Mouse (Mus musculus) left cerebral cortex, postnatal 4 days (tissue): ENCODE measurements around the gene Pitpnb. TPM values are rescaled to one million over a fixed set of nuclear protein-coding genes. Genes with fewer than 3 reads are reported as not detected.

Experiments
- DNase-seq: peaks from one replicate; pipeline ENCODE4 v3.0.0-alpha.2; 2022
- intact Hi-C: fragments of 180-260 bp; cut with DNase I; formaldehyde crosslinking; loops from one replicate; pipeline ENCODE4 v1.15.1; 2025
- total RNA-seq, 2 experiments: library from RNA; stranded (reverse); gene quantifications; 2 replicates each; pipeline ENCODE4 v1.2.3; 2021

Gene Pitpnb
- 10 to 100 TPM; 79.3 to 84.0 TPM for total RNA-seq

DNA sequence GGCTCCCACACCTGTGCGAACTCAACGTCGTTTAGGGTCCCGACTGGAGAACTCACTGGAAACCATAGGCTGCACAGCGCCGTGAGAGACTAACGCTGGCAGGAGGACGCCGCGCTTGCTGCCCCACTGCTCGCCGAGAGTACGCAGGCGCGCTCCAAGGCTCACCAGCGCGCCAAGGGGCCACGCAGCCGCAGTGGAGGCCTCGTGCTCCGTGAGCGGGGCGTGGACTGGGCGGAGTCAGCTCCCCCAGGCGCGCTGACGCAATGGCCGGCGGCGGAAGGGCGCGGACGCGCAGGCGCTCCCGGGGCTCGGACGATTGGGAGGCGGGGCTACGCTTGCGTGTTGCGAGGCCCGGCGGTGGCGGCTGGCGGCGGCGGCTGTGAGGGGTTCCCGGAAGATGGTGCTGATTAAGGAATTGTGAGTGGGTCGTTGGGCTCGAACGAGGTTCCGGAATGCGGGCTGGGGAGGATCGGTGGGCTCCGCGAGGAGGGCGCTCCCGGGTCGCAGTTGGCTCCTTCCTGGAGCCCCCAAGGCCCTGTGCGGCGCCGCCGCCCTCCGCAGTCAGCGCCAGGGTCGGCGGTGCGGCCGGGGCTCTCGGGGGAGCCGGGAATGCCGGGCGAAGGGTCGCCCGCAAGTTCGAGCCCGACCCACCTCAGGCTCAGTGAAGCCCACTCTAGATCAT lies at the start of gene Pitpnb:
Gene Pitpnb (plus strand): TSS at position 347 of the 682 bp plus-strand sequence.
- intact Hi-C loops = loop anchor here (10.0 kb wide), 1 partner anchor 56 kb away; no protein-coding TSS in a partner anchor
- peak; percentile 99 for DNase-seq

DNA sequence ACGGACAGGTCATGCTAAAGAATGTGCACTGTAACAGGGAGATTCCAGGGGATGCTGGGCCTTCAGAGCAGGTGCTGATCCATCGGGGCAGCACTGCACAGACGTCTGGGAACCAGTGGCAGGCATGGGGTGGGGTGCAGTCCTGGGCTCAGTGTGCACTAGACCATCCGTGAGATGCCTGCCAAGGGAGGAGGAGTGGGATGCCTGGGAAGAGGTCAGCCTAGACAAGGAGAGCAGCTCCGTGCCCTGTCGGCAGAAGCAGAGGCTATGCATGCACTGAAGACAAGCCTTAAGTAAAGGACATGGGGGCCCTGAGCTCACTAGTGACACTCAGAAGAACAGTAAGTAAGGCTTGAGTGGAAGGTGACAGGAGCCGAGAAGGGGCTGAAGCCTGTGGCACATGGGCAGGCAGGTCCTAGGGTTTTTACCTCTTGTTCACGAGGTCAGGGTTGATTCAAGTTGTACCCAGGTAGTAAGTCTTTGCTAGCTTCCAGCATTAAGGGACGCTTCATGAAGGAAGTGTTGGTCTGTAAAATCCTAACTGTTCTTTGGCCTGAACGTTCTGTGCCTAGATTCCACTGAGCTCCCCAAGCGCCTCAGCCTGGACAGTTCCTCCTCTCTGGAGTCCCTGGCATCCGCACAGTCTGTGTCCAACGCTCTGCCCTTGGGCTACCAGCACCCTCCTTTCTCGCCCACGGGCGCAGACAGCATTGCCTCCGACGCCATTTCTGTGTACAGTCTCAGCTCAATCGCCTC lies 46.0 kb upstream of the Pitpnb start:
- DNase-seq = no peak
- intact Hi-C loops = no loop called here

DNA sequence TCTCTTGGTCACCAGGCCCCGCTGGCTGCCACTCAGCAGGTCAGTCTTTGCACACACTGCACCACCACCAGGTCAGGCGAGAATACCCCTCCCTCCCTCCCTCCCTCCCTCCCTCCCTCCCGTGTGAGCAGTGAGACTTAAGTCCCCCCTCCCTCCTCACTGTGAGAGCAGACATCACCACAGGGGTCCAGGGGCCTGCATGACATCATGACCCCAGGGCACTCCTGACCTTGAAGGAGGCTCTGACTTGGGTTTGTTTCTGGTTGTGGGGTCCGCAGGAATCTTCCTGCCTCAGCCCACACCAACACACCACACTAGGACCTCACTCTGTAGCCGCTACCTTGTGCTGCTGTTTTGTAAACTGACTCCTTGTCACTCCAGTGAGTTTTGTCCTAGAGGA lies 43.0 kb upstream of the Pitpnb start:
- intact Hi-C loops = no loop called here
- no peak for DNase-seq

DNA sequence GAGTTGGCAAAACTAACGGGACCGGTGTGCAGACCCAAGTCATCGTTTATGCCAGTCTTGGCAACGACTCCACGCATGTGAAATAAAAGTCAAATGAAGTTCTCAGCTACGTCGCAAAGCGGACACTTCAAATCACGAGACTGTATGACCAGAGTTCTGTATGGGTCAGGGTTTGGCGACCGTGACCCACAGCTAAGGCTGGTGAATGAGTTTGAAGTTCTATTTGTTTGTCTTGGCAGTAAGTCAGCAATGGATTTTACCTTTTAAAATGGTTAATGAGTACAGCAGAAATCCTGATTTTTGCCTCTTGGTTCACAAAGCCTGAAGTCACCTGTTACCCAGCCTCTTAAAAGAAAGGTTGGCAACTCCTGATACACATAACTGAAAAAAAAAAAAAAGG lies 42.1 kb upstream of the Pitpnb start:
- no peak for DNase-seq
- intact Hi-C loops = no loop called here

DNA sequence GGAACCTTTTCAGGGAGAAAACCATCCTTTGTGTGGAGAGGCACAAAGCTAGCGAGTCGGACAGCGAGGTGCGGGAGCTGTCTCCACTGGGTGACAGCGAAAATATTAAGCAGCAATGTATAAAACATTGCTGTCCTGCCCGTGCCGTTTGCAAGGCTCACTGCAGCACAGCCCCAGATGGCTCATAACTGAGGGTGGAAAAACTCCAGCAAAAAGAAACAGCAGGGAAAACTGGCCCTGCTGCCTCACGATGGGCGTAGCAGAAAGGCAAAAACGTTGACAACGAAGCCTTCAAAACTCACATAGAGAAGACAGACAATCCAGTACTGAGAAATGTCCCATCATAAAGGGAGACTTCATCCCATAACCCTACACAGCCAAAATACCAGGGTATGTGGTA lies 40.5 kb upstream of the Pitpnb start:
- DNase-seq = no peak
- intact Hi-C loops = no loop called here

DNA sequence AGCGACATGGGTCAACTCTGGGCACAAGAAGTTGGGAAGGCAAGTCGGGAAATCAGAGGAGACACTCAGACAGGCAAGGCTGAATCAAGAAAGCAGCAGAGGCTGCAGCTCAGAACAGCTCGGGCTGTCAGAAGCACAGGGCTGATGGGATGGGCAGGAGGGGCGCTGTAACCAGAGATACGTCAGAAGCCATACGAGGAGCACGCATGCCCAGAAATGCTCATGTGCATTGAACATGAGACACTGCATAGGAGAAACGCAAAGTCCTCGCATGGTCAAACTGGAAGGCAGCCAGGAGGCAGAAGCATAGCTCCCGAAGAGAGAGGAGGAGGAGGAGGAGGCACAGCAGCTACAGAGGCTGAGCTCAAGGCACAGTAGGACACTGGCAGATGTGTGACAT lies 38.9 kb upstream of the Pitpnb start:
- intact Hi-C loops = no loop called here
- DNase-seq = peak; percentile 51

DNA sequence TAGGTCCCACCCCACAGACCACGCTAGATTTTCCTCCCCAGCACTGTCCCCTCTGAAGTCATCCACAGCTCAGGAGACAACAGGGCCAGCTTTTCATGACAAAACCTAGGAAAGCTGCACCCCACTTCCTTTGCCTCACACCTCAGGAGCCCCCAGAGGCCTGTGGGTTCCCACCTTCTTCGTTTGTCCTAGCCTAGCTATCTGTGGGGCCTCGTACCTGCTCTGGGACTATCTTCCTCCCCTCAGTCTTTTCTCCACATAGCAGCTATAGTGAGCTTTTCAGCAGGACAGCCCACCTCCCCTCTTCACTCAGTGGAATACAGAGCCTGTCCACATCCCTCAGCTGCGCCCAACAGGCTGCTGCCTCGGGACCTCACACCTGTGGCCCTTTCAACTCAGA lies 32.8 kb upstream of the Pitpnb start:
- intact Hi-C loops = no loop called here
- no peak for DNase-seq

DNA sequence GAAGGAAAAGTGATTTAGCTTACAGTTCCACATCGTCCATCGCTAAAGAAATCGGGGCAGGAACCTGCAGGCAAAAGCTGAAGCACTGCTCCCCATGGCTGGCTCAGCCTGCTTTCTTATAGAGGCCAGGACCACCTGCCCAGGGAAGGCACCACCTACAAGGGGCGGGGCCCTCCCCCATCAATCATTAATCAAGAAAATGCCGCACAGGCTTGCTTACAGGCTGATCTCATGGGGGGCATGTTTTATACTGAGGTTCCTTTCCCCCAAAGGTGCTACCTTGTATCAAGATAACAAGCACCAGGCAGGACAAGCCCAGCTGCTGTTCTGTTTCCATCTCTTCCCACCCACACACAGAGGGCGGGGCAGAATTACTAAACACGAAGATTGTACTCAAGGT lies 31.9 kb upstream of the Pitpnb start:
- DNase-seq = no peak
- intact Hi-C loops = no loop called here

DNA sequence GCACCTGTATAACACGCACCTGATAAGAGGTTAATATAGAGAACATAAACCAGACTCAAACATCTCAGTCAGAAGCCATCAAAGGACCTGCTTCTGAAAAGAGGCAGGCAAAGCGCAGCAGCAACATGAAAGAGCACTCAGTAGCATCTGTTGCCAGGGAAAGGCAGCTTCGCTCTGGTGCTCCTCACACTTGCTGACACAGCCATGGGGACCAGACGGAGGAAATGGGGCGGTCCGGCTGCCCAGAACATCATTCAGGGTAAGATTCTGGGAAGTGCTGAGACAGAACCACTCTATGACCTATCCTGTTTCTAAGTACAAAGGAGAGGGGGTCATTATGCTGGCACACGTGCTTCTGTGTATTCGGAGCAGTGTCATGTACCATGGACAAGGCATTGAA lies 29.8 kb upstream of the Pitpnb start:
- intact Hi-C loops = no loop called here
- DNase-seq = no peak

DNA sequence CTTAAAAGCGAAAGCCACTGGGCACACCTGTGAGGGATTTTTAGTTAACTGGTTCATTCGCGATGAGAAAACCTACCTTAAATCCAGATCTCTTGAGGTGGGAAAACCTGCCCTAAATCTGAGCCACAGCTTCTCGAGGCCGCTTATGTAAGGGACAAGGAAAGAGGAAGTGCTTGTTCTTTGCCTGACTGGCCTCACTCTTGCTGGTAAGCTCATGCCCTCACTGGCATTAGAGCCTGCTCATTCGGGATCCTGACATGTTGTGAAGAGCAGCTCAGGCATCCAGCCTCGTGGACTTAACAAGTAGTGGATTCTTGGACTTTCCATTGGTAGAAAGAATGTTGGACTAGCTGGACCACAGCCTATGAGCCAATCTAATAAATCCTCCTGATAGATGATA lies 28.8 kb upstream of the Pitpnb start:
- intact Hi-C loops = no loop called here
- DNase-seq = no peak

DNA sequence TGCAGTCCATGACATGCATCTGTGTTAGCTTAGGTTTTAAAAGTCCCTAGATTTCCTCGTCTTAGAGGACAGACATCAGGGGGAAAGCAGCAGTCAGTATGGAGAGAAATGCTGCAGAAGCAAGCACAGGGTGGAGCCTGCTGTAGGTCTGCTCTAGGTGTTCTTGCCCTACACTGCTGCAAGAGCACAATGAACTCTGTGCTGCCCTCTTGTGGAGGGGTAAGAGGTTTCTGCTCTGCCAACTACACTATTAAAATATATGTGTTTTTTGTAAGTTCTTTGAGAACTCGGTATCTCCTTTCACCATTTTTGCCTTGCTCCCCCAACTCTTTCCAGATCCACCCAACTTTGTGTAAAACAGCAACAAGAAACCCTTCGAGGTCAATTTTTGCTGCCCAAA lies 25.8 kb upstream of the Pitpnb start:
- intact Hi-C loops = no loop called here
- DNase-seq = no peak

DNA sequence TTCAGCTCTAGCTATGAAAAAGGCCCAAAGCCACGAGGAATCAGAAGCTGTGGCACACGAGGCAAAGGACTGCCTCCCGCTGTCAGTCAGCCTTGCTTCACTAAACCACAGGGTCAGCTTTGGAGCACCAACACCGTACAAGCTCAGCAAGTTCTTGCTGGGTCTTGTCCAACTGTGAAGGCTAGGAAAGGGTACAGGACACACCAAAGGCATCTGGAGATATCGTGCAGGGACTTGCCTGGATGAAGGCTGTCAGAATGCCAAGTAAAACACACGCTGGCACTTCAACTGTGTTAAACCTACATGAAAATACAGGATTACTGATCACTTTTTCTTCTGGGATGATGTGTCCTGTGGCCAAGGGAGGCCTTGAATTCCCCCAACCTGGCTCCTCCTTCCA lies 20.4 kb upstream of the Pitpnb start:
- no peak for DNase-seq
- intact Hi-C loops = no loop called here

DNA sequence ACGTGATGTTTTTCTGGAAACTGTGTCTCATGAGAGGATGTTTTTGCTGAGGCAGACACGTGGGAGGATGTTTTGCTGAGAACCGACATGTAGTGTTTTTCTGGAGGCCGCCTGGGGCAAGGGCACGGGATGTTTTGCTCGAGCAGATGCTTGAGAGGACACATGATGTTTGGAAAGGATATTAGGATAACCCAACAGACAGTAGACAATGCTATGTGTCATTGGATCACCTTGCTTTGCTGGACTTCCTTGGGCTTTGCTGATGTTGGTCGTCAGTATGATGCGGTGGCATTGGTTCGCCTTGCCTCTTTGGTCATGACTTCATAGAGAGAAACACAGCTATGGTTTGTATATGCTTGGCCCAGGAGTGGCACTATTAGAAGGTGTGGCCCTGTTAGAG lies 16.7 kb upstream of the Pitpnb start:
- intact Hi-C loops = no loop called here
- no peak for DNase-seq

DNA sequence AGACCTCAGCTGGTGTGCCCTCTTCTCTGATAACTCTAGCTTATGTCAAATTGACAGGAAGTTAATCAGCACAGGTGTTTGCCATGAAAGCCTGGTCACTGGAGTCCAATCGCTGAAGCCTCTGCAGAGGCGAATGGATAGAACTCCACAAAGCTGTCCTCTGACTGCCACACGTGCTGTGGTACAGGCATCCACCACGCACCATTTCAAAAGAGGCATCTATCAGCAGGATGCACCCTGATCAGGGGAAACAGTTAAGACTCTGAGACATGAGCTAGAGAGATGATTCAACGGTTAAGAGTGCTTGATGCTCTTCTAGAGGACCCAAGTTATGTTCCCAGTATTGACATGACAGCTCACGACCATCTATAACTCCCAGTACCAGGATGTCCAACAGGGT lies 15.5 kb upstream of the Pitpnb start:
- intact Hi-C loops = no loop called here
- DNase-seq = no peak

DNA sequence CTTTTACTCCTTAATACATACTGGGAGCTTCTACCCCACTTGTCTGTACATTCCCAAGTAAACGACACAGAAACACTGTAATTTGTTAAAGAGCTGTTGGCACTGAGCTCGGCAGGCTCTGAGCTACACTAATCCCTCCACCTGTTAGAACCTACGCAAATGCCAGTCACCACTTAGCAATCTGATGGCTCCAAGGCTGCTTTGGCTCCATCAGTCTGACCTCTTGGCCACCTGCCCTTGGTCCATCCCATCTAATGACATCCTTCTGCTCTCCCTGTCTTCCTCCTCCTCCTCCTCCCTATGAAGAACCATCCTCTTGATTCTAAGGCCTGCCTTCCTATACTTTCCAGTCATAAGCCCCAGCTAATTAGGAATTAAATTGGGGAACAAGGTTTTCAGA lies 13.0 kb upstream of the Pitpnb start:
- DNase-seq = no peak
- intact Hi-C loops = no loop called here

DNA sequence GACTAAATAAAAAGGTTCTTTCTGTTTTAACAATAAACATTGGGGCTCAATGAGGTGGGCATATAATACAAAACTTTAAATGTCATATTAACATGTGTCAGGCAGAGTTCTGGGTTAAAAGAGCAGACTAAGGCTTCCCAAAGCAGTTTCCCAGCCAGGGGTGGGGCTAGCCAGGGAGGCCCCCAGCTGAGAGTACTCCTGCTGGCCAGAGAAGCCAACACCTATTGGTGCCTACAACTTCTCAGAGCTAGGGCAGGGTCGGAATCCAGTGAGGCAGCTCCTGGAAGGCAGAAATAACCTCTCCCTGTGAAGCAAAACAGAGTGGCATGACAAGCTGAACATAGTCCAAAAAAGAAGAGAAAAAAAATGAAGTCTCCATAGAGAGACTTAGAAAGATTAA lies 11.6 kb upstream of the Pitpnb start:
- intact Hi-C loops = no loop called here
- no peak for DNase-seq

DNA sequence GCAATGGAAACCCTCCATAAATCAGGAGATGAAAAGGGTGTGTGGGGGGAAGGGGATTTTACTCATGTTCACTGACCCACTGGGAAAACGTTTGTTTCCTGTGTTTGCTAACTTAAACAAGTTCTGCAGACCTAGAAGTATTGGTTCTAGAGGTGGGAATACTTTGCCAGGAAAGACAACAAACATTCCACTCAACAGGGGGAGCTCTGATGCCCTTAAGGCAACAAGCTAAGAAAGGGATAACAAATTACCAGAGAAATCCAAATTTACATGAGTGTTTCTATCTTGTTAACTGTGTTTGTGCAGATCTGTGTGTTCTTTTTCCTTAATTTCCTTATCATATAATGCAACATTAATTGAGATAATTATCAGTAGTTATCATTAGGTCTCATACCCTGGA lies 4.8 kb upstream of the Pitpnb start:
- no peak for DNase-seq
- intact Hi-C loops = no loop called here

DNA sequence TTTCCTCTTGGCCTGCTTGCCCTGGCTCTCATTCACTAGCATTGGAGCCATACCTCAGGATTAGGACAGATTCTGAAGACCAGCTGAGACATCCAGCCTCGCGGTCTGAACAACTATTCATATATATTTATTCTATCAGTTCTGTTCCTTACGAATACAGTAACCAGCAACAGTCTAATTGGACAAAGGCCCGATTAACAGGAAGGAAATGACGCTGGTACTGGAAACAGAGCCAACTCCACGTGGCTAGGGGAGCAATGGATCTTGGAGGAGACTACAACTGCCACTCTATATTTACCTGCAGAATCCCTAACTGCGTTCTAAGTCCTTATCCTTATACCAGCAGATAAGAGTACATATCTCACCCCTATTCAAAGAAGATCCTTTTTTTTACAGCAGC lies 3.1 kb upstream of the Pitpnb start:
- no peak for DNase-seq
- intact Hi-C loops = no loop called here

DNA sequence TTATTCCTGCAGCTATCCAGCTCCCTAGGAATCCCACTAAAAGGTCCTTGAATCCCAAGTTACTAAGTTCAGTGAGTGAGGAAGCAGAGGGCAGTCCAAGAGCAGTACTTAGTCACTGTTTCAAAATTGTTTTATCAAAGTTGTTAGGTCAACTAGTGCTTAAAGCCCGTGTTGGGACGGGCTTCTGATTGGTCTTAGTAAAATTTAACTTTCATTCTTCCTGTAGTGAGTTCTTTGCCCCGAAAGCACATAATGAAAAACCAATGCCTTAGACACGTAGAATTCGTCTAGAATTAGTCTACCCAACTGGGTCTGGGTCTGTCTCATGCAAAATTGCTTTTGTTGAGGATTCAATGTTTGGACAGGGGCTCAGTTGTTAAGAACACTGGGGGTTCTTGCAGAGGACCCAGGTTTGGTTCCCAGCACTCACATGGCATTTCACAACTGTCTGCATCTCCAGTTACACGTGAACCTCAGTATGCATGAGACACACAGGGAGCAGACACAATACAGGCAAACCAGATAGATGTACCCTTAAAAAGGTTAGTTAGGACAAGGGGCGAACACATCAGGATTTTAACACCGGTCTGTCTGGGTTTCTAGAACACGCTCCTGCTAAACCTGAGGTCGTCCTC lies 664 bp upstream of the Pitpnb start:
- no peak for DNase-seq
- intact Hi-C loops = loop anchor here (10.0 kb wide), 1 partner anchor 55 kb away; no protein-coding TSS in a partner anchor

DNA sequence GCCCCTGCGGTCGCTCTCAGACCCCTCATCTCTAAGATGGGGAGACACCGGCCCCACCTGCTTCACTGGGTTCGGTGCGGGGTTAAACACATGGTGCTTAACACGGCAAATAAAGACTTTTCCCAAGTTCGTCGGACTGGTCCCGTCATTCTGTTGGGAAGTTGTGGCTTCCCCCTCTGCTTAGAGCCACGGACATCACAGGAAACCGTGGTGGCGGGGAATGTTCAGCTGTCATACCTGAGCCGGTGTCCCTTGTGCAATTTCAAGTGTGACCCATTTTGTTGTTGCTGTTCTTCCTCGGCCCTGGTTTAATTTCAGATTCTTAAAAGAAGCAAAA lies 504 bp downstream of the Pitpnb start:
- DNase-seq = no peak
- intact Hi-C loops = loop anchor here (10.0 kb wide), 1 partner anchor 56 kb away; no protein-coding TSS in a partner anchor

DNA sequence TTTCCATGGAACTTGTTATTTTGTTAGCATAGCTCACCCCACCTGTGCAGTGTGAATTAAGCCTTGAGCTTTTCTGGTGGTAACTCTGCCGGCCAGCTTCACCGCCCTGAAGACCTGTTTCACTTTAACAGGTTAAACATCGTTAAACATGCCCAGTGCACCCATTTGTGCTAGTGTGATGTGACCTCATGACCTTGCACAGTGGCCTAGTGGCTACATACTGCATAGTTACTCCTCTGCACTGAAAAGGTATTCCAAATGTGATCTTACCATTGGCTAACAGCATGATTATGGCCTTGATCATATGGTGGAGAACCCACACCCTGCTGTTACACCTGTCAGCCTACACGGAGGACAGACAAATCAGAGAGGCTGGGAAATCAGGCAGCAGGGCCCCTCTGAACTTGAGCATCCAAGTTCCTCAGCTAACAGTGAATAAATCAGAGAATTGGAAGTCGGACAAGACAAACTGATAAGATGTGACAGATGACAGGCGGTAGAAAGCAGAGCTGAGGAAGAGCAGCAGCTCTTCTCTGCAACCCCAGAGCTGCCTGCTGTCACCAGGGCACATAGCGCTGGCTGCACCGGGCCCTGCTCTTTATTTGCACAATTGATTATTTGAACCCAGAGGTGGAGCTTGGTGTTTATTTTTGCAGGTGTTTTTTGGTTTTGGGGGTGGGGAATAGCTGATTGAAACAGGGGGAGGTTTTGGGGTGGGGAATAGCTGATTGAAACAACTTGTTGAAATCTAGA lies 5.6 kb downstream of the Pitpnb start:
- intact Hi-C loops = loop anchor here (10.0 kb wide), 1 partner anchor 61 kb away; no protein-coding TSS in a partner anchor
- DNase-seq = no peak
